Mouse (Mus musculus) midbrain, postnatal 0 days (tissue): ENCODE results near the gene Spsb1. TPM values are rescaled to one million over a fixed set of nuclear protein-coding genes. Genes with fewer than 3 reads are reported as not detected.

Source experiments
- ATAC-seq: fragments of 200-750 bp; cut with Nextera tagmentation; 2 replicates; pipeline ENCODE4 v1.8.0; 2017; ENCODE audit warnings: moderate number of reproducible peaks, mild to moderate bottlenecking, moderate TSS enrichment, moderate library complexity; ENCODE audit not compliant: low FRiP score
- DNase-seq: peaks from one replicate; pipeline ENCODE4 v3.0.0-alpha.2; 2015; ENCODE audit warnings: low spot score
- H3K27ac ChIP-seq: fragments of 300-500 bp; sonication (generic); 2 replicates; pipeline ENCODE4 v1.5.1; 2014; ENCODE audit warnings: low read depth, mild to moderate bottlenecking, low read length, mixed read lengths
- H3K27me3 ChIP-seq: fragments of 300-500 bp; sonication (generic); 2 replicates; pipeline ENCODE4 v1.6.1; 2014; ENCODE audit warnings: low read length, control low read depth, mixed read lengths; ENCODE audit not compliant: insufficient read depth
- H3K36me3 ChIP-seq: fragments of 300-500 bp; sonication (generic); 2 replicates; pipeline ENCODE4 v1.6.1; 2014; ENCODE audit warnings: low read length, control low read depth, mixed read lengths; ENCODE audit not compliant: insufficient read depth
- H3K4me1 ChIP-seq: fragments of 300-500 bp; sonication (generic); 2 replicates; pipeline ENCODE4 v1.6.1; 2014; ENCODE audit warnings: mild to moderate bottlenecking, control low read depth, antibody characterized with exemption, low read length, mixed read lengths; ENCODE audit not compliant: insufficient read depth
- H3K4me2 ChIP-seq: fragments of 300-500 bp; sonication (generic); 2 replicates; pipeline ENCODE4 v1.6.1; 2014; ENCODE audit warnings: low read depth, mild to moderate bottlenecking, low read length, mixed read lengths; ENCODE audit not compliant: poor library complexity, severe bottlenecking
- H3K4me3 ChIP-seq: fragments of 300-500 bp; sonication (generic); 2 replicates; pipeline ENCODE4 v1.5.1; 2014; ENCODE audit warnings: low read depth, mild to moderate bottlenecking, low read length, moderate library complexity
- H3K9ac ChIP-seq: fragments of 300-500 bp; sonication (generic); replicated peaks from 2 replicates; pipeline ENCODE4 v1.6.1; 2014; ENCODE audit warnings: mild to moderate bottlenecking, low read length, moderate library complexity, mixed read lengths; ENCODE audit not compliant: poor library complexity, severe bottlenecking
- H3K9me3 ChIP-seq: fragments of 300-500 bp; sonication (generic); 2 replicates; pipeline ENCODE4 v1.6.1; 2016; ENCODE audit warnings: low read length, control low read depth
- CTCF ChIP-seq: IDR thresholded peaks from 2 replicates; pipeline ENCODE4 v1.5.1; 2016; ENCODE audit warnings: antibody characterized with exemption, mild to moderate bottlenecking
- WGBS: fragments of 180-500 bp; shearing (Covaris S2); extraction: QIAGEN DNeasy Blood & Tissue Kit; methylation state at CpG from one replicate; pipeline ENCODE4 v1.1.7; 2014; 5-methylcytosine and 5-hydroxymethylcytosine counted together
- polyA plus RNA-seq: library from polyadenylated mRNA; unstranded; fragments of >200 nt; fragmentation: Nextera tagmentation; extraction: Ambion mirVana; gene quantifications from 2 replicates; pipeline ENCODE4 v1.2.1, GENCODE M21; 2015
- total RNA-seq: library from RNA; depleted of rRNA; stranded (reverse); fragments of >200 nt; gene quantifications from 2 replicates; pipeline ENCODE4 v1.2.3, GENCODE M21; 2014

Gene Spsb1
- total and polyA plus RNA-seq, 2 experiments from 2014 or later = 4.7 to 13.6 TPM

GRCm38 (mm10) chr4:149895226-149895625 is 59.6 kb downstream of the Spsb1 start:
- TF ChIP-seq CTCF = no peak
- ATAC-seq = no peak
- Histone ChIP-seq H3K4me1 (0 out of 2 replicates have a peak, but pooled peaks cover 4% of the 10 kb centered on the region), H3K4me3 (no peak overlapping the region), H3K9me3 (no peaks in the 10 kb centered on the region), H3K9ac (no peak overlapping the region), H3K27me3 (no peaks in the 10 kb centered on the region), H3K27ac (no peak overlapping the region), H3K36me3 (no peaks in the 10 kb centered on the region), H3K4me2 (no peak overlapping the region)
- DNase-seq = no peak
- WGBS = 75% methylated on average over 7 of the region's 7 CpGs

GRCm38 (mm10) chr4:149894300-149894699 is 60.5 kb downstream of the Spsb1 start:
- no peak for TF ChIP-seq CTCF
- Histone ChIP-seq H3K4me3 (no peak overlapping the region), H3K4me2 (no peak overlapping the region), H3K27ac (no peak overlapping the region), H3K36me3 (no peaks in the 10 kb centered on the region), H3K9me3 (no peaks in the 10 kb centered on the region), H3K27me3 (no peaks in the 10 kb centered on the region), H3K4me1 (0 out of 2 replicates have a peak, but pooled peaks cover 4% of the 10 kb centered on the region), H3K9ac (no peak overlapping the region)
- 92% methylated on average over 7 of the region's 7 CpGs for WGBS
- no peak for DNase-seq
- no peak for ATAC-seq

- H3K9me3 ChIP-seq = no peaks in the 10 kb centered on the region
- H3K4me1 ChIP-seq = 0 out of 2 replicates have a peak, but pooled peaks cover 4% of the 10 kb centered on the region
- TF ChIP-seq CTCF = no peak
- H3K4me2 ChIP-seq = no peak overlapping the region
- ATAC-seq = no peak
- H3K9ac ChIP-seq = no peak overlapping the region
- no peaks in the 10 kb centered on the region for H3K27me3 ChIP-seq
- no peaks in the 10 kb centered on the region for H3K36me3 ChIP-seq
- H3K4me3 ChIP-seq = no peak overlapping the region
- peak; percentile 73 for DNase-seq
- WGBS = 36% methylated on average over 11 of the region's 11 CpGs
- H3K27ac ChIP-seq = no peak overlapping the region
These were observed 61.2 kb downstream of the Spsb1 start for GRCm38 (mm10) chr4:149893611-149894151.

- Histone ChIP-seq H3K27me3 (no peaks in the 10 kb centered on the region), H3K9ac (no peak overlapping the region), H3K4me2 (no peak overlapping the region), H3K36me3 (no peaks in the 10 kb centered on the region), H3K4me3 (no peak overlapping the region), H3K9me3 (no peaks in the 10 kb centered on the region), H3K27ac (no peak overlapping the region), H3K4me1 (0 out of 2 replicates have a peak, but pooled peaks cover 4% of the 10 kb centered on the region)
- DNase-seq (no peak), ATAC-seq (no peak)
- TF ChIP-seq CTCF = no peak
- WGBS = 93% methylated on average over 5 of the region's 5 CpGs
These were observed 63.5 kb downstream of the Spsb1 start for GRCm38 (mm10) chr4:149891172-149891960.

- H3K4me3 ChIP-seq = no peak overlapping the region
- H3K9me3 ChIP-seq = no peaks in the 10 kb centered on the region
- TF ChIP-seq CTCF = no peak
- no peak for DNase-seq
- H3K36me3 ChIP-seq = no peaks in the 10 kb centered on the region
- no peak overlapping the region for H3K27ac ChIP-seq
- H3K4me2 ChIP-seq = no peak overlapping the region
- H3K9ac ChIP-seq = no peak overlapping the region
- 0 out of 2 replicates have a peak, but pooled peaks cover 4% of the 10 kb centered on the region for H3K4me1 ChIP-seq
- no peak for ATAC-seq
- H3K27me3 ChIP-seq = no peaks in the 10 kb centered on the region
- WGBS = 79% methylated on average over 8 of the region's 8 CpGs
These were observed 64.3 kb downstream of the Spsb1 start for GRCm38 (mm10) chr4:149890551-149890950.

GRCm38 (mm10) chr4:149889851-149890250 is 65.0 kb downstream of the Spsb1 start:
- Histone ChIP-seq H3K4me1 (0 out of 2 replicates have a peak, but pooled peaks cover 4% of the 10 kb centered on the region), H3K9me3 (no peaks in the 10 kb centered on the region), H3K4me2 (no peak overlapping the region), H3K27me3 (no peaks in the 10 kb centered on the region), H3K36me3 (no peaks in the 10 kb centered on the region), H3K9ac (no peak overlapping the region), H3K4me3 (no peak overlapping the region), H3K27ac (no peak overlapping the region)
- 26% methylated on average over 12 of the region's 13 CpGs for WGBS
- DNase-seq = peak; percentile 70
- no peak for TF ChIP-seq CTCF
- ATAC-seq = no peak
